Mouse (Mus musculus): ENCODE results near the gene Atox1.

The Atox1 gene

DNA sequence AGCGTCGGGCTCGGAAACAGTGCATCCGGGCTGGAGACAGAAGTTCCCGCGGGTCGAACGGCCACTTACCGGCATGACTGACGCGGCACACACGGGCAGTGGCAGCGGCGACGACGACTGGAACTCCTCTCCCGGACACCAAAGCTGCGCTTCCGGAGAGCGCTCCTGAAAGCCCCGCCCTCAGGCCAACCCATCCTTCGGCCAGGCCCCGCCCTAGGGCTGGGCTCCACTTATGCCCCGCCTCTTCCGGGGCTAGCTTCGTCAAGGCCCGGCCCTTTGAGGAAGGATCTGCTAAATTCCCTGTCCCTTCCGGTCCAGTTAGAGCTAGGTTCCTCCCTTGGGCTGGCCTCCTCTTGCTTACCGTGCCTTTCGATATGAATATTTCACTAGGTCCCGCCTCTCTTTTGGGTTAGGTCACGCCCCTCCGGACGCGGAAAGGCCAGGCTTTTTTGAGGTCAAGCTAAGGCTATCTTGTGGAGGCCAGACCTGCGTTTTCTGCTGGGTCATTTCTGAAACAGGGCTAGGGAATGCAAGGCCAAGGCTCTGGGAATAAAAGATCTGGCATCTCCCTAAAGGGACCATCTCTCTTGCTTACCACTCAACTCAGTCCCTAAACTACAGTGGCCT lies at the start of gene Atox1:
Atox1 (minus strand) TSS at position 221 of the 627 bp plus-strand sequence.
- DNase-seq, result peak; percentile 85

DNA sequence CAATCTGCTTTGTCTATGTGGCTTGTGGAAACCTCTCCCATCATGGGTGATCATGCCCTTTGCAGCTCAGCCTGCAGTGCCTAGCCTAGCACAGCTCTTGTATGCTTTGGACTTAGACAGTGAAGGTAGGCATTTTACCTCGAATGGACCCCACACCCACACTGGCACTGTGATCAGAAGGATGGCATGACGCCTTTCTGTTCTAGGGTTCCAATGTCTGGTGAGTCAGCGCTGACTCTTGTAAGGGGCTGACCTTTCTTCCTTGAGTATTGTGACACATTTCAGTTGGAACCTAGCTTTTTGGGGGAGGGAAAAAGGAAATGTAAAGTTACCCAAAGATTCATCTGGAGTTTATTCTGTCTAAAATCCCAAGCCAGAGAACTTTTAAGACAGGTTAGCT lies 44.4 kb upstream of the Atox1 start:
- no peak for DNase-seq

DNA sequence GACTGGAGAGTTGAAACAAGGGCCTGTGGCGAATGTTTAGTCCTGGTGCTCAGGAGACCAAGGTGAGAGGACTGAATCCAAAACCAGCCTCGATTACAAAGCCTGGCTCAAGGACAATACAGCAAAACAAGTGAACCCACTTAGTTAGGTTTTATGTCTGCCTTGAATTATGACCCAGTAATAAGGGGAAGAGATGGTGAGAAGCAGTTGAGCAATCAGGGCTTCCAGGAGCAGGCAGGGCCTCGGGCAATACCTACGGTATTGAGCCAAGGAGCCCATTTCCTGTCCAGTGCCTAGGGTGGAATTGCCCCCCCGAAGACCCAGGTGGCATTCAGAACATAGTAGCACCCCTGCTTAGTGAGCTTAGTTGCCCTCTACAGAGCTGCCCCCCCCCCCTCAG lies 41.8 kb upstream of the Atox1 start:
- no peak for DNase-seq

DNA sequence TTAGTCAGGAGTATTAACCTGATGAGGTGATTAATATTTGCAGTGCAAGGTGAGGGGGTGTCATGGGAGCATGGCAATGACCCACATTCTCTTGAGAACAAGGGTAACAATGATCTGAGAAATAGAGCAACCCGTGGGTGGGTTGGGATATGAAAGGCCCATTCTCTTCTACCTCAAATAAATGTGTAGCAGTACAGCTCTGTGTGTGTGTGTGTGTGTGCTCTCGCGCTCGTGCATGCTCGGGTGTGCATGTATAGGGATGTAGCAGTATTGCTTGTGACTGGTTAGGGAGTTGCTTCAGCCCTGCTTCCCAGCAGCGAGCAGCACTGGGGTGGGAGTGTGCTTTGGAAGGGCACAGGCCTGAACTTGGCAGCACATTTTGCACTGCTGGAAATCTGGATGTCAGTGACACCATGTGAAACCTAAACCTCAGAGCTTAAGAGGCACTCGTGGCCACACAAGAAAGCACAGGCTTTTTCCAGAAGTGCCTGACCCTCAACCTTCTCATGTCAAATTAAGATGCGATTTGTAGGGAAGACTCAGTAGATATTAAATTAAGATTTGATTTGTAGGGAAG lies 41.0 kb upstream of the Atox1 start:
- DNase-seq, result no peak

DNA sequence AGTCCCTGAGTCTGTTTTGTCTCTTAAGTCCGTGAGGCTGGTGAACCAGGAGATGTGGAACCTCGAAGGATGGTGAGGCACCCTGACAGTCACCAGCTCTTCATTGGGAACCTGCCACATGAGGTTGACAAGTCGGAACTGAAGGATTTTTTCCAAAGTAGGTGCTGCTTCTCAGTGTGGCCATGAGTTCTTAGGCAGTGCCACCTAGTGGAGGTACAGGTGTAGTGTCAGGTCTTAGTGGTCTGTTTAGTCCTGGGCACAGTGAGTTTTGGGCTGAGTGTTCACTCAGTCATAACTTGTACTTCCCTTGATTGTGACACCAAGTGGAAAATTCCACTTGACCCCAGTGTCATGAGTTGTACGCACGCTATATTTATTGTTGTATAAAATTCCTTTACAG lies 36.8 kb upstream of the Atox1 start:
- DNase-seq, result peak; percentile 25

DNA sequence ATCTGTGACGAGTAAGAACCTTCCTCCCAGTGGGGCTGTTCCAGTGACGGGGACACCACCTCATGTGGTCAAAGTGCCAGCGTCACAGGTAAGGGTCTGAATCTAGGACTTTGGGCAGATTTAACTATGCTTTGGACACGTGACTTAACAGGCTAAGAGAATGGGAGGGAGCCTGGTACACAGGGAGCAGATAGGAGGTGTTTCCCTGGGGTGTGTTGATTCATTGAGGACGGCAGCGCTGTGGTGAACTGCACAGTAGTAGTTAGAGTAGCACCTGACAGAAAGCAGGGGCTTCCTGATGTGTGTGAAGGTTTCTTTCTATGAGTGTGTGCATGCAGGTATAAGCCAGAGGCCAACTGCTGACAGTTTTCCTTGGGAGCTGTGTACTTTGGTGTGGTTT lies 35.1 kb upstream of the Atox1 start:
- DNase-seq, result no peak

DNA sequence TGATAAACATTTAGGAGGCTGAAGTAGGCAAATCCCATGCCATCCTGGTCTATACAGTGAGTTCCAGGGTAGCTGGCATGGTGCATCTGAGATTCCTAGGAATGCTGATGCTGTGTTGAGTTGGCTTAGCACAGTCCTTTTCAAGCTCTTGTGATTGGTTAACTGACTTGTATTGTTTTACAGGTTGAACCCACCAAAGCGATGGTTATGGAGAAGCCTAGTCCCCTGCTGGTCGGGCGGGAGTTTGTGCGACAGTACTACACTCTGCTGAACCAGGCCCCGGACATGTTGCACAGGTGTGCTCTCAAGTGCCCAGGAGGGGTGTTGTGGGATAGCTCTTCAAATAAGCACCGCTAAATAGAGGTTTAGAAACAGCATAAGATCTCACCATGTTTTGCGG lies 24.4 kb upstream of the Atox1 start:
- no peak for DNase-seq

DNA sequence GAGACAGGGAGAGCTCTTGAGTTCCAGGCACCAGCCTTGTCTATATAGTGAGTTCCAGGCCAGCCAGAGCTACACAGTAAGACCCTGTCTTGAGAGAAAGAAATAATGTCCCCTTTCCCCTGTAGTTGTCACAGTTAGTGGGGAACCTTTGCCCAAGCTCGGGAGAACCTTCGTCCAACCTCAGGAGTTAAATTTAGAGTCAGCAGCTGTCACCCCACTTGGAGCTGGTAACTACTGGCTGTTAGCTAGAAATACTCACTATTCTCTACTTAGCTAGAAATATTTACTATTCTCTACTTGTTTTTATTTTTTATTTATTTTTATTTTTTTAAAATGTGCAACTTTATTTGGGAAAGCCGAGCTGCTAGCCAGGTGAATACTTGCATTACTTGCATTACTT lies 12.2 kb upstream of the Atox1 start:
- no peak for DNase-seq

DNA sequence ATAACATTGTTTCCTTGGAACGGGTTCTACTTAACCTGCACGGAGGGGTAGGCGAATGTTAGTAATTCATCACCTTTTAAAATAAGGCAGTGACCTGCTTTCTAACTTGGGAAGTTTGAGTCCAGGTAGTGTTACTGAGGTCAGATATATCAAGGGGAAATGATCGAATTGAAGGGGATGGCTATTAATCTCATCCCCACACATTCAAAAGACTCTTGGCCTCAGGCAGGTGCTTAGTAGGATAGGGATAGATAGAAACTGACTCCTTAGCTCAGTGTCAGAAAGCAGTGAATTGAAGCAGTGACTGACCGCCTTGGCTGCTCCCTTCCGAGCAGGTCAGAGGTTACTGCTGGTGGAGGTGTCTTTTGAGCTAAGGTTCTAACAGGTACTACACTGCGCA lies 10.4 kb upstream of the Atox1 start:
- no peak for DNase-seq

DNA sequence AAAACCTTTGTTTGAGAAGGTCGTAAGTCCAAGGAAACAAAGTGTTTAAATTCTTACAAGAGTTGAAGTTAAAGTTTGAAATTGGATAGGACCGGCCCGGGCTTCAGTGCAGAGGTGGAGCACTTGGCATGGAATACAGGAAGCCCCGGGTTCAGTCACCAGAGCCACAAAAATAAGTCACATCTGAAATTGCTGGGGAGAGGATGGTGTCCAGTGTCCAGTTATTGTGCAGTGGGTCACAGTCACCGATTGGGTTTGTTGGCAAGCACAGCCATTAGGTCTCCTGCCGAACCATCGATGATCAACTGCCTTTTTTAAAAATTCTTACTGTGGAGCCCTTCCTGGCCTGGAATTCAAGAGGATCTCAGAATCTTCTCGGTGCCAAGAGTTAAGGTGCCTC lies 9.7 kb upstream of the Atox1 start:
- DNase-seq, result no peak

DNA sequence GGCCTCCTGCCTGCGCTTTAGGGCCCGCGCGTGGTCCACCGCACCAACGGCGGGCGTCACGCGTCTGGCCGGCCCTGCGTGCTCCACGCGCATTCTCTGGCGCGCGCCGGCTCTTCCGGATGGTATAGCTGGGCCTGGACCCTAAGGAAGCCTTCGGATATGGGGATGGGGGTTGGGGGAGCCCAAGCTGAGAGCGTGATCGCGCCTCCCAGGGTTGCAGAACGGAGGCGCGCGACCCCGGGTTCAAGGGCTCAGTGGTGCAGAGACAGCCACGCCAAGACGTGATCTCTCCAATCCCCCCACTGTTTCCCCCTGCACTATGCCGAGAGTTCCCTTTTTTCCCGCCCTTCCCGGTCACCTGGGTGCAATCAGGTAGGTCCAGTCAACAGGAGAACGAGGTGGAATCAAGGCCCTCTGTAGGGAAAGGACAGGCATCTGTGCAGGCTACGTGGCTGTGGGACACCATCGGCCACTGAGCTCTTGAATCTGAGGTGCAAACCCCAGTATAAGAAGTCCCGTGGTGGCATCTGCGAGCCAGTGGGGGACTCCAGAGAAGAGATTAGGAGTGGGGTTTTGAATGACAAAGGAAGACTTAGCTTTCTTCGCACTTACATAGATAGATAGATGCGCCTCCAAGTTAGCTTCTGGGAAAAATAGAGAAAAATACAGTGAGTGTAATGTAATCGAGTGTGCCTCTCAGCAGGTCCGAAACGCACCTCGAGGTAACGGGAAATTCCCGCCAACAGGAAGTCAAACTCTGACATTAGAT lies 9.1 kb upstream of the Atox1 start:
- DNase-seq, result no peak

DNA sequence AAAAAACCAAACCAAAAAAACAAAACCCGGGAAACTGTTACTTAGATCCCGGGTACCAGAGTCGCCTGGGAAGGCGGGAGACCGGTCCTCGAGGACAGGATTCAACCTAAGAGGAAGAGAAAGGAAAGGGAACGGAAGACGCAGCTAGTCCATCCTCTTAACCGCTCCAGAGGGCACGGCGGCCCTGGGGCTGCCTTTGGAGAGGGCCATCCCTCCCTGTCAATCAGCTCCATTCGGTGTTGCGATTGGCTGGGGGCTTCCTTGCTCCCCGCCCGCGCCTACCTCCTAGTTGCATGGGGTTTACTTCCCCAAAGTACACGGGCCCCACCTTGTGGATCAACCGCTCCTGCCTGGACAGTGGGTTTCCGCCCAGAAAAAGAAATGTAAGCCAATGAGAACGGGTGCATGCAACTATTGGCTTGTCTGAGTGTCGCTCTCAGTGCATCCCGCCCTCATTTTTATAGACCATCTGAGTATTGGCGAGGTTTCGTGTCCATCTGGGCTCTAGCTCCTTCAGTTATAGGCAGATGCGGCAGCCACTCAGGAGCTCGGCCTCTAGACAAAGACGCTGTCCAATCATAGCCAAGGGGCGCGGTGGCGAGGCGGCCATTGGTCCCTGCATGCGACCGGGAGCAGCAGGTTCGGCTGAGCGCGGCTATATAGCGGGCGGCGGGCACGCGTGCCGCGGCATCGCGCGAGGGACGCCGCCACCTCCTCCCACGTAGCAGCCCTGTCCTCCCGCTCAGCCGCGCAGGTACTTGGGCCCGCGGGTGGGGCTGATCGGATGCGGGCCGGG lies 8.2 kb upstream of the Atox1 start, which contains the start of gene G3bp1:
G3bp1 (plus strand) TSS at position 638 of the 796 bp plus-strand sequence.
- DNase-seq, result peak; percentile 98

DNA sequence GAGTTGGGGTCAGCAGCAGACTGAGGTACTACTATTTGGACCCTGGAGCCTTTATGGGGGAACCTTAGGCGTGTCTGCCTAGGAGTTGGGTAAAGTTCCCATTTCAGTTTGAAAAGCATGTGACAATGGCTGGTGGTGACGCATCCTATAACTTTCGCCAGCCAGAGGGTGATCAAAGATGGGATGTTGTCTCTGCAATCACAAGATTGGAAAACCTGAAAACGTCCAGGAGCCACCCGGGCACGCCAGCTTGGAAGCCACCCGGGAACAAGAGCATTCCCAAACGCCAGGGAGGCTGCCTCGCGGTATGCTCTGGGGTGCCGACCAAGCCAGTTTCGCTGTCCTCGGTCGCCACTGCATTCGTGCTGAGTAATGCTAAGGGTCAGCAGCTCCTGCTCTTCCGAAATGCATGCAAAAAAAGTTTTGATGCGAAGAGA lies 7.6 kb upstream of the Atox1 start:
- DNase-seq, result peak; percentile 33

DNA sequence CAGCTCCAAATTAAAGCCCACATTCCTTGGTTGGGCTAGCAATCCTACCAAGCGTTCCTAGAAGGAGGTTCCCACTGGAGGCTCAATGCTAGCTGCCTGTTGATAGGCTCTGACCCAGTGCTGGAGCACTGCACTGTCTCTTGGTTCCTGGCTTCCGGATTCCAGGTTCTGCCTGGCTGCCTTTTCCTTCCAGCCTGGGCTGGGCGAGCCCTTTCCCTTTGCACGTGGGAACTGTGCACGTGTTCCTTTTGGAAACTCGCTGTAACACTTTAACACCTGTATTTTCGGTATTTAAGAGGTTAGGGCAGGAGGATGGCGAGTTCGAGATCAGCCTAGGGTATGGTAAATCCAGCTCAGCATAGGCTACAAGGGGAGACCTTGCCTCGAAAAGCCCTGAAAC lies 7.0 kb upstream of the Atox1 start:
- no peak for DNase-seq

DNA sequence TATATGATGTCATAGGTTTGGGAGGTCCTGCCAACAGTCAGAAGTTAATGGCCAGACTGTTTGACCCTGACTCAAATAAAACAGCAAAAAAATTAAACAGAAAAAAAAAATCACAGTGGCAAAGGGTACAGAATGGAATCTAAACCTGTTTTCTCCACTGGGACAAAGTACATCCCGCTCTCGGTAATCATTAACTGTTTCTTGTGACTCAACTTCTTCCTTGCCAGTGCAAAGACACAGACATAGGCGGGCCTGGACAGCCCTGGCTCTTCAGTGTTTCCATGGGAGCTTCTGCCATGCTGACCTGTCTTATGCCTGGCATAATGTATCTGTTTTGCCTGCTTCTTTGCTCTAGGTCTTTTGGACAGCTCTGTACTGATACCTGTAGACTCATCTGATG lies 4.1 kb upstream of the Atox1 start:
- DNase-seq, result no peak

DNA sequence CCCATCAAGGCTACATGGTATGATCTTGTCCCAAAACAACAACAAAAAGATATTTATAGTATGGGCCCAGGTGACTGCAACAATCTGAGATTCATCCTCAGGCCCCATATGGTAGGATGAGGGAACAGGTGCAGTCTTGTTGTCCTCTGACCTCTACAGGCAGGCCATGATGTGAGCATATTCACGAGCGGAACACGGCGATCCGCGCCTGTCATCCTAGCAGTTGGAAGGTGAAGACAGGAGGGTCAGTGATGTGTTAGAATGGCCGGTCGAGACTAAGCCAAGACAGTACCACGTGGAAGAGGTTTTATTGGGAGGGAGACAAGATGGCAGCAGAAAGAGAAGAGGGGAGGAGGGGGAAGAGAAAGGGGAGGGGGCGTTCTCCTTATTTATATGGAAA lies 3.7 kb upstream of the Atox1 start:
- no peak for DNase-seq

DNA sequence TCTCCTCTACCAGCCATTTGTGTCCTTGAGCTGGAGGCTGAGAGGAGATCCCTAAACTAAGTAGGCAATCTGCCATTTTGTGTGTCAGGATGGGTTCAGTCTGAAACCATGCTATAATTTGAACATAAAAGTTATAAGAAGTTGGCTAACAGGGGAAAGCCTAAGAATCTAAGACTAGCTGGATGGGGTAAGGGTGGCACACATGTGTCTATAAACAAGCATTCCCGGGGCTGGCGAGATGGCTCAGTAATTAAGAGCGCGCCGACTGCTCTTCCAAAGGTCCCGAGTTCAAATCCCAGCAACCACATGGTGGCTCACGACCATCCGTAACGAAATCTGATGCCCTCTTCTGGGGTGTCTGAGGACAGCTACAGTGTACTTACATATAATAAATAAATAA lies 1.1 kb upstream of the Atox1 start:
- DNase-seq, result no peak

DNA sequence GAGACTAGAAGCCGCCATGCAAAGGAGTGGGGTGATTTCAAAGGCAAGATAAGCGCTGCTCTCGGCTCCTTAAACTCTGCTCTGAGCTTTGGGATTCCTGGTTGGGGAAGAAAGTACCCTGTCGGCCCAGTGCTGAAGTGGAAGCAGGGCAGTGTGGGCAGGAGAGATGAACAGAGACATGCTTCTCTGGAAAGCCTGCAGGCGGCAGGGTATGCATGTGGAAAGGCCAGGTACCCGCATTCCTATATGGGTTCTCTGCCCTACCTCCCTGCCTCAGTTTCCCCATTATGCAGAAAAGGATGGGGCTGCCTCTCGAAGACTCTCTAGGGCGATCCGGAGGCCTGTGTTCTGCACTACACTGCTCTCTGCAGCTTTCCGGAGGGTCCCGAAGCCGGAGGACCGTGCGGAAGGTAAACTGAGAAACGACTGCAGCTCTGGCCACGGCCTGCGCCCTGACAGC lies 450 bp downstream of the Atox1 start:
- no peak for DNase-seq

DNA sequence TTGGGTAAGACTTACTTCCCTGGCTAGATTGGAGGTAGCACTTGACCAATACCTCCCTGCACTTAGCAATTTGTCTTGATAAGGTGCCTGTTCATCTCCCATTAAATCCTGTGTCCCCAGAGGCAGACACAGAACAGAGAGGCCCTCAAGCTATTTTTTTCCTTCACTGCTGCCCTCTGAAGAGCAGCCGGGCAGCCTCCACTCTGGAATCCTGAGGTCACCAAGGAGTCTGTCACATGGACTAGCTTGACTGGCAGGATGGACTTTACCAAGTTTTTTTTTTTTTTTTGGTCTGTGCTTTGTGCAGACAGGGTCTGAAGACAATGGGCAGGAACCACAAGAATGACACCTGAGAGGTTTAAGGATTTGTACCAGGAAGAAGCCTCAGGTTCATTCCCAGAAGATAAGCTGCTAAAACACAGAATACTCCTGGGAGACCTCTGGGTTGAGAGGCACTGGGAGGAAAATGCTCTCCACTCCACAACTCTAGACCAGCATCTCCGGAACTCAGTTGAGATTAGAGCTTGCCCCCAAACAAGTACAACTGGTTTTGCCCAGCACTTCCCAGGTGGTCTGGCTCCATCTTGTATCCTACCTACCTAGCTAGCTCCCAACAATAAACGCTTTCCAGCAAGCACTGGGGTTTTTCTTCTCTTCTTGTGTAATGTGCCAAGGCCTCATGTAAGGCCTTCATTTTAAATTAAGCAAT lies 1.0 kb downstream of the Atox1 start:
- DNase-seq, result no peak

DNA sequence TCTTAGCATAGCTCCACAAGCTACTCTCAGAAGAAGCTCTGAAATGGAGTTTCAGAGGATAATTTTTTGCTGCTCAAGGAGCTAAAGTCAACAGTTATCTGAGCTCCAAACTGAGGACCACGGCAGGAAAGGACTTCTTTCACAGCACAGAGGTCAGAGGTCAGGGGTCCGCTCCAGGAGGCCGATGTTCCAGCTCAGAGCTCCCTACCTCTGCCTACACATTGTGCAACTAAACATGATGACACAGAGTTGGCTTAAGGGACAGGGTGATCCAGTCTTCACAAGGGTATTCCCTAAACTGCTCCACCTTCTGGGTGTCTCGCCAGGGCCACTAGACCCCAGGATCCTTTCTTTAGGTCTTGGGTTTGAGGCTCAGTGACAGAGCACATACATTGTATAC lies 2.5 kb downstream of the Atox1 start:
- DNase-seq, result no peak

DNA sequence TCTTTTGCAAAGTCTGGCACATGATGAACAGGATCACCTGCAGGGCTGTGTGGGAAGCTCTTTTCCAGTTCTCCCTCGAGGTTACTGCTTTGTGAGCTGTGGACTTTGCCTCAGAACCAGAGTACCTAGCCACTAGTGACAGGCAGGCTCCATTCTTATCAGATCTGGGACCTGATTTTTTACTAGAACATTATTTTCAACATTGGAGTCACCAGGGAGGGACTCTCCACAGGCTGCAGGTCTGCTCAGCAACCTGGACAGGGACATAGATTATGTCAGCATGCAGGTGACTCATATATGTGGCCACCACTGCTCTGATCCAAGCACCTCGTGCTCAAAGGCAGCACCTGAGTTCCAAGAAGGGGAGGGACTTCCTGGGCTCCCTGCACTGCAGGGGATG lies 5.9 kb downstream of the Atox1 start:
- DNase-seq, result no peak

DNA sequence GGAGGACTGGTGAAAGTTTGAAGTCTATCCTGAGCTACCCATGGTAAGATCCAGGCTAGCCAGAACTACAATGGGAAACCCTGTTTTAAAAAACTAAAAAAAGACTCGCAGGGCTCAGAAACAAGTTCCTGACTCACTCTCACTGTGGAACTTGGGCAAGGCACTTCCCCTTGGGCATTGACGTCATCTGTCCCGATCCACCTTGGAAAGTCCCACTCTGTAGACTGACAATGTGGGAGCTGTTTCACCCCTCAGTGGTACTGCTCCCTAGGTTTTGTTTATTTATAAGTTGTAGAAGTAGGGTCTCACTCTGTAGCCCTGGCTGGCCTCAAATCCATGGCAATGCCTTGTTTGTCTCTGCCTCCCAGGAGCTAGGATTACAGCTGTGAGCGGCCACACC lies 7.4 kb downstream of the Atox1 start:
- DNase-seq, result no peak

DNA sequence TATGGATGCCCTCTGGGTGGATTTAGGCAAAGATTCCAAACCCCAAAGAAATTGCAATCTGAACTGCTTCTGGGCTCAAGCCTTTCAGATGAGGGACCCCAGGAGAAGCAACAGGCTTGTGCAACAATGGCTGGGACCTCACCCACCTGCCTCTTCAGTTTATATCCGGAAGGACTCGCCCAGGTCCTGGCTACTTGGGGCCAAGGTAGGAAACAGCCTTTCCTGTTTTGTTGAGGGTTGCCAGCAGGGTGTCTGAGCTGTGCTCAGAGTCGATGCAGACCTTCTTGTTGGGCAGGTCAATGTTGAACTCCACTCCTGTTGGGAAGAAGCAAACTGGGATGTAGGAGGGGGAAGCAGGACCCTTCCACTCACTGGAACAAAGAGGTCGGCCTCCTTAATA lies 10.7 kb downstream of the Atox1 start:
- no peak for DNase-seq
